Mouse (Mus musculus) liver, embryonic 13.5 days (tissue): ENCODE measurements around the gene Zfp827. TPM values are rescaled to one million over a fixed set of nuclear protein-coding genes. Genes with fewer than 3 reads are reported as not detected.

Source experiments
- ATAC-seq: fragments of 200-750 bp; cut with Nextera tagmentation; 2 replicates; pipeline ENCODE4 v1.8.0; 2017; ENCODE audit warnings: low read depth, mild to moderate bottlenecking, moderate number of reproducible peaks, moderate library complexity
- DNase-seq: peaks from one replicate; pipeline ENCODE4 v3.0.0; 2022
- H3K27ac ChIP-seq: fragments of 300-500 bp; sonication (generic); 2 replicates; pipeline ENCODE4 v1.5.1; 2015; ENCODE audit warnings: moderate library complexity, mild to moderate bottlenecking, inconsistent platforms
- H3K27me3 ChIP-seq: fragments of 300-500 bp; sonication (generic); 2 replicates; pipeline ENCODE4 v1.6.1; 2015; ENCODE audit warnings: mild to moderate bottlenecking, inconsistent platforms
- H3K36me3 ChIP-seq: fragments of 300-500 bp; sonication (generic); 2 replicates; pipeline ENCODE4 v1.6.1; 2015; ENCODE audit warnings: mild to moderate bottlenecking, inconsistent platforms
- H3K4me1 ChIP-seq: fragments of 300-500 bp; sonication (generic); replicated peaks from 2 replicates; pipeline ENCODE4 v1.6.1; 2015; ENCODE audit warnings: inconsistent platforms
- H3K4me2 ChIP-seq: fragments of 300-500 bp; sonication (generic); 2 replicates; pipeline ENCODE4 v1.6.1; 2015; ENCODE audit warnings: inconsistent platforms, mild to moderate bottlenecking, moderate library complexity
- H3K4me3 ChIP-seq: fragments of 300-500 bp; sonication (generic); replicated peaks from 2 replicates; pipeline ENCODE4 v1.5.1; 2015; ENCODE audit warnings: mild to moderate bottlenecking, inconsistent platforms
- H3K9ac ChIP-seq: fragments of 300-500 bp; sonication (generic); 2 replicates; pipeline ENCODE4 v1.6.1; 2015; ENCODE audit warnings: mild to moderate bottlenecking, inconsistent platforms
- H3K9me3 ChIP-seq: fragments of 300-500 bp; sonication (generic); replicated peaks from 2 replicates; pipeline ENCODE4 v1.6.1; 2016; ENCODE audit warnings: inconsistent platforms
- WGBS: fragments of 180-500 bp; shearing (Covaris S2); methylation state at CpG from one replicate; pipeline ENCODE4 v1.1.7; 2015; ENCODE audit not compliant: insufficient replicate concordance; 5-methylcytosine and 5-hydroxymethylcytosine counted together
- polyA plus RNA-seq: library from polyadenylated mRNA; unstranded; fragments of >200 nt; fragmentation: Nextera tagmentation; extraction: Ambion mirVana; gene quantifications from 2 replicates; pipeline ENCODE4 v1.2.1, GENCODE M21; 2015

The Zfp827 gene
- polyA plus RNA-seq, 1 experiment from 2014 or later: 0.50 TPM

DNA sequence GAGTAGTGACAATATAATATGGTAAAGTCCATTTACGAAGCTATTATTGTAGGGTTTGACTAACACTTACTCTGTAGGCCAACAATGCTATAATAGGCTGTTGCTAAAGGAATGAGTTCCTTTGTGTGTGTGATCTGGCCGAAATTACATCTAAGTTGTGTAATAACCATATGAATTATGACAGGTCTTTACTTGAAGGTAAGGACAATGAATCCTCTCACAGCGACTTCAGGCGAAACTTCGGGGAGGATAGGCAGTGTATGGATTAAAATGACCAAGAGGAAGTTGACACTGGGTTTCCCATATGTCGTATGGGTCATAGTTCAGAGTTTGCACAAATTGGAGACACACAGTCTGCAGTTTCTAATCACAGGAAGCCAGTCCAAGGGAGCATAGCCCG, 9.3 kb downstream of the Zfp827 start:
- no peak overlapping the region for H3K4me2 ChIP-seq
- no peak for DNase-seq
- H3K9me3 ChIP-seq: no peaks in the 10 kb centered on the region
- no peak overlapping the region for H3K4me3 ChIP-seq
- H3K27me3 ChIP-seq: 0 out of 2 replicates have a peak, but pooled peaks cover under 1% of the 10 kb centered on the region
- H3K4me1 ChIP-seq: peaks cover 3% of the 10 kb centered on the region; the same call in 1 of the 2 replicates
- 61% methylated on average over 7 of the region's 7 CpGs for WGBS
- H3K36me3 ChIP-seq: no peaks in the 10 kb centered on the region; the same call in 1 of the 2 replicates
- H3K27ac ChIP-seq: no peak overlapping the region
- no peak overlapping the region for H3K9ac ChIP-seq
- ATAC-seq: no peak

DNA sequence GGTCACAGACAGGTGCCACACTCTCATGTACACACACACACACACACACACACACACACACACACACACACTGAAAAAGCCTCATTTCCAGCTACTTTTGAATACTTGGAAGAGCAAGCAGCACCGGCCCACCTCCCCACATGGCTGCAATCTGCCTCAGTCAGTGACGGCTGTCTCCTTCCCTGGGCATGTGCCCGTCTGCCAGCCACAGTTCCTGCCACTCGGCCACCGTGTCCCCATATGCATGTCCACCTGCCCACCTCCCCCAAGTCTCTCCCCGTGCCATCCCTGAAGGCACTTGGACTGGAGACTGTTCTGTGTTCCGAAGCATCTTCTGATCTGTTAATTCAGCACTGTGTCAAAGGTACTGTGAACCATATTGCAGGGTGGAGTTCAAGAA, 9.8 kb downstream of the Zfp827 start:
- Histone ChIP-seq H3K27me3 (no peaks in the 10 kb centered on the region), H3K9me3 (no peaks in the 10 kb centered on the region), H3K36me3 (no peaks in the 10 kb centered on the region; the same call in 1 of the 2 replicates), H3K27ac (no peak overlapping the region), H3K4me1 (peaks cover 3% of the 10 kb centered on the region; the same call in 1 of the 2 replicates), H3K9ac (no peak overlapping the region), H3K4me2 (no peak overlapping the region), H3K4me3 (no peak overlapping the region)
- DNase-seq (no peak), ATAC-seq (no peak)
- WGBS: 76% methylated on average over 7 of the region's 7 CpGs

DNA sequence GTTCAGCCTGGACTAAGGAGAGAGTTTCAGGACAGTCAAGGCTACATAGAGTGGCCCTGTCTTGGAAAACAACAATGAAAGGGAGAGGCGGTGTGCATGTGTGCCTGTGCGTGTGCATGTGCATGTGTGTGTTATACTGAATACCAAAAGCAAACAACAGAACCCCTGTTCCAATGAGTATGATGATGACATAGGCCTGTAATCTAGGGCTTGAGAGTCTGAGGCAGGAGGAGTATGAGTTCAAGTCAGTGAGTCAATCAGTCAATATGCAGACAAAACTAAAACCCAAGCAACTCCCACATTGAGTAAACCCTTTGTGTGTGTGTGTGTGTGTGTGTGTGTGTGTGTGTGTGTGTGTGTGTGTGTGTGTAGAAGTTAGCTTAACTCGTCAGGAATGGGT, 13.2 kb downstream of the Zfp827 start:
- WGBS: 75% methylated on average over 3 of the region's 3 CpGs
- no peak overlapping the region for H3K4me3 ChIP-seq

DNA sequence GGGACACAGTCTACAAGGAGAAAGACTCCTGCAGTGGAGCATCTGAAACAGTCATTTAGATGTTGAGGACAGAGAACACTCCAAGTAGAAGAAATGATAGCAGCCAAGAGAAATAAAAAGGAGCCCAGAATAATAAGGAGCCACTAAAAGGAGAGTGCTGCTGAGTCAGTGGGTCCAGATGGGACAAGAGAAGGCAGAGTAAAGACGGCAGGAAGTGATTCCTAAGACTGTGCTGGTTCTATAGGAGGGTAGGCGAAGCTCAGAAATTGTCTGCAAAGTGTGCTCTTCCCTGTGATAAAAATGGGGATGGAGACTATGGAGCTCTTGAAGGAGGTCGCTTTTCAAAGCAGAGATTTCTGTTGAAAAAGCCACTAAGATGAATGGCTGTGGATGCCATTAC, 14.0 kb downstream of the Zfp827 start:
- Histone ChIP-seq H3K4me2 (no peak overlapping the region), H3K4me1 (peaks cover 3% of the 10 kb centered on the region; the same call in 1 of the 2 replicates), H3K27me3 (no peaks in the 10 kb centered on the region), H3K4me3 (no peak overlapping the region), H3K9me3 (no peaks in the 10 kb centered on the region), H3K36me3 (no peaks in the 10 kb centered on the region; the same call in 1 of the 2 replicates), H3K9ac (no peak overlapping the region), H3K27ac (no peak overlapping the region)
- WGBS: 49% methylated on average over 3 of the region's 3 CpGs
- DNase-seq (no peak), ATAC-seq (no peak)

More for the DNA sequence above, 13.2 kb downstream of the Zfp827 start:
- no peaks in the 10 kb centered on the region for H3K9me3 ChIP-seq
- H3K27ac ChIP-seq: no peak overlapping the region
- peaks cover 3% of the 10 kb centered on the region; the same call in 1 of the 2 replicates for H3K4me1 ChIP-seq
- H3K9ac ChIP-seq: no peak overlapping the region
- H3K4me2 ChIP-seq: no peak overlapping the region
- no peaks in the 10 kb centered on the region for H3K27me3 ChIP-seq
- ATAC-seq: no peak
- no peaks in the 10 kb centered on the region; the same call in 1 of the 2 replicates for H3K36me3 ChIP-seq
- DNase-seq: no peak

DNA sequence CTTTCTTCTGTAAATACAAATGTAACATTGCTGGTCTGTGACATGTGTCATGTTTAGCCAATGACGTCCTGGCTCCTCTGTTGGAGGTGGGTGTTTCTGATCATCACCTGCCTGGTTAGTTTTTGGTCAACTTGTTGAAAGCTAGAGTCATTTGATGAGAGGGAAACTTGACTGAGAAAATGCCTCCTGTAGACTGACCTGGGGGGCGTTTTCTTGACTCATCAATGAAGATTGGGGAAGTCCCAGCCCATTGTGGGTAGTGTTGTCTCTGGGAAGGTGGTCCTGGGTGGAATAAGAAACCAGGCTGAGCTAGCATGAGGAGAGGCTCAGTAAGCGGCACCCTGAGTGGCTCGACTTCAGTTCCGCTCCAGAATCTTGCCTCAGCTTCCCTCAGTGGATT, 16.4 kb downstream of the Zfp827 start:
- Histone ChIP-seq H3K4me2 (no peak overlapping the region), H3K4me1 (no peaks in the 10 kb centered on the region), H3K36me3 (no peaks in the 10 kb centered on the region), H3K9me3 (no peaks in the 10 kb centered on the region), H3K27ac (no peak overlapping the region), H3K27me3 (no peaks in the 10 kb centered on the region), H3K9ac (no peak overlapping the region), H3K4me3 (no peak overlapping the region)
- 76% methylated on average over 5 of the region's 5 CpGs for WGBS
- ATAC-seq: no peak
- no peak for DNase-seq

DNA sequence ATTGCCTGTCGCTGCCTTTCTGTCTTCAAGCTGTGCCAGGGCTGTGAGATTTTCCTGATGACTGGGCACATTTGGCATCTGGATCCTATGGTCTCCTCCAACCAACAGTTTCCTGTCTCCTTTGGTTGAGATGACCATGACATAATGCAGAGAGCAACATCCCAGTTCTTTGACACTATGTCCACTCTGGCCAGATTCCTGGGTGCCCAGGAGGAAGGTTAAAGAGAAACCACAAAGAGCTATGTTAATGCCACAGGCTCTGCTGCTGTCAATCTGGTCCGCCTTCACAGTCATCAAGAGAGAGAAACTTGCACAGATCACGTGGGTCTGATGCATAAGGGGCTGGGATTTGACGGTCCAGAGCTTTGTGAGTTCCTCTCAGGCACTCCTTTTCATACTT, 18.4 kb downstream of the Zfp827 start:
- H3K4me1 ChIP-seq: no peaks in the 10 kb centered on the region
- H3K9ac ChIP-seq: no peak overlapping the region
- no peak overlapping the region for H3K27ac ChIP-seq
- no peaks in the 10 kb centered on the region for H3K36me3 ChIP-seq
- 67% methylated on average over 4 of the region's 4 CpGs for WGBS
- no peaks in the 10 kb centered on the region for H3K27me3 ChIP-seq
- H3K9me3 ChIP-seq: no peaks in the 10 kb centered on the region
- no peak overlapping the region for H3K4me3 ChIP-seq
- ATAC-seq (no peak), DNase-seq (no peak)
- no peak overlapping the region for H3K4me2 ChIP-seq

DNA sequence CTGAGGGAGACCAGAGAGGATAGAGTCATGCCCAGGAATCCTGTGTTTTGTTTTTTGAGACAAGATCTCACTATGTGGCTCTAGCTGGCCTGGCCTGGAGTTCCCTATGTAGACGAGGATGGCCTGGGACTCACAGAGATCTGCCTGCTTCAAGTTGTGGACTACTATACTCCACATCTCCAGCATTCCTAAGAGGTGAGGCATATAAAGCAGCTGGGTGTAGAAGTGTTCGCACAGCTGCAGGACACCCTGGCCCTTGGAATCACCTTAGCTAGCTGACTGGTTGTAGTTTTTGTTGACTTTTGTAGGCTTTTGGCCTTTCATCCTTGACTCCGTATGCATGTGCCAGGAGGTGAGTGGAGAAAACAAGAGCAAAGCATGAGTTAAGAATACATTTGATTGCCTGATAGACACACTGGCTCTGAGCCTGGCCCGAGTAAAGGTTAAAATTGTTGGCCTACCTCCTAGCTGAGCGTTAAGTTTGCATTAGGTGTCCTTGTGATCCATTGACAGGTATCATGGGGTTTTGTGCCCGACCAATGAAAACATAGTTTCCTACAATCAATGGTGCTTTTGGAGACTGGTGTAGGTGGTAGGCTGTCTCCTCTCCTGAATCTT, 20.3 kb downstream of the Zfp827 start:
- Histone ChIP-seq H3K36me3 (no peaks in the 10 kb centered on the region), H3K4me2 (no peak overlapping the region), H3K27me3 (no peaks in the 10 kb centered on the region), H3K4me1 (no peaks in the 10 kb centered on the region), H3K9me3 (no peaks in the 10 kb centered on the region), H3K9ac (no peak overlapping the region), H3K4me3 (no peak overlapping the region), H3K27ac (no peak overlapping the region)
- ATAC-seq (peak; percentile 55), DNase-seq (no peak)
- 65% methylated on average over 6 of the region's 6 CpGs for WGBS

DNA sequence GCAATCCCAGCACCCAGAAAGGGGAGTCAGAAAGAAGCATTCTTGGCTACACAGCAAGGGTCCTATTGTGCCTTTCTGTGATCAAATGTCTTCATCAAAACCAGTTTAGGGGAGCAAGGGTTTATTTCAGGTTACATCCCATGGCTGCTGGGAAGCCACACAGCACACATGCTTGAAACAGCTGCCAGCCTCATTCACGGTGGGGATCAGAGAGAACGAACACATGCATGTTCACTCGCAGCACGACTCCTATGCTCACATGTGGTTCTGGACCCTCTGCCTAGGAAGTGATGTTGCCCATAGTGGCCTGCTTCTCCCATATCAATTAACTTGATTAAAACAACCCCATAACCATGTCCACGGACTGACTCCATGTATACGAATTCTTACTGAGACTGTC, 26.0 kb downstream of the Zfp827 start:
- Histone ChIP-seq H3K4me1 (no peaks in the 10 kb centered on the region; the same call in 1 of the 2 replicates), H3K9ac (no peak overlapping the region), H3K27me3 (no peaks in the 10 kb centered on the region), H3K9me3 (no peaks in the 10 kb centered on the region), H3K4me2 (no peak overlapping the region), H3K27ac (no peak overlapping the region), H3K36me3 (no peaks in the 10 kb centered on the region), H3K4me3 (no peak overlapping the region)
- DNase-seq (no peak), ATAC-seq (no peak)
- WGBS: 79% methylated on average over 6 of the region's 6 CpGs

DNA sequence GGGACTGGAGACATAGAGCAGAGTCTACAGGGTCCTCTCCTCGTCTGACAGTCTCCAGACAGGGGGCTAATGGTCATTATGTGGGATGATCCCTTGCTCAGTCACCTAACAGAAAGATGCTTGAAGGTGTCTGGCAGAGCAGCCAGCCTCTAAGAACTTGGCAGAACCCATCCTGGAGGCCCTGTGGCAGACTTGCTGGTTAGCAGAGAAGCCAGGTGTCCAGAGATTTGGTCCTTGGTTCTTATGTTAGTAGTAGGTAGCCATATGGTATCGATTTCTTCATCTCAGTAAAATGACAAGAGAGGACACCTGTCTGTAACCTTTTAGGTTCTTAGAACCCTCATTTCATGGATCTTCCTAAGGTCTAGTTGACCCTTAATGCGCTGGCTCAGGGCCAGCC, 28.9 kb downstream of the Zfp827 start:
- H3K27me3 ChIP-seq: no peaks in the 10 kb centered on the region
- WGBS: 54% methylated on average over 3 of the region's 3 CpGs
- H3K27ac ChIP-seq: no peak overlapping the region
- ATAC-seq (no peak), DNase-seq (no peak)
- H3K4me3 ChIP-seq: no peak overlapping the region
- no peaks in the 10 kb centered on the region for H3K9me3 ChIP-seq
- H3K36me3 ChIP-seq: peaks cover 5% of the 10 kb centered on the region; the same call in 1 of the 2 replicates
- no peak overlapping the region for H3K9ac ChIP-seq
- no peak overlapping the region for H3K4me2 ChIP-seq
- H3K4me1 ChIP-seq: no peaks in the 10 kb centered on the region; the same call in 1 of the 2 replicates

DNA sequence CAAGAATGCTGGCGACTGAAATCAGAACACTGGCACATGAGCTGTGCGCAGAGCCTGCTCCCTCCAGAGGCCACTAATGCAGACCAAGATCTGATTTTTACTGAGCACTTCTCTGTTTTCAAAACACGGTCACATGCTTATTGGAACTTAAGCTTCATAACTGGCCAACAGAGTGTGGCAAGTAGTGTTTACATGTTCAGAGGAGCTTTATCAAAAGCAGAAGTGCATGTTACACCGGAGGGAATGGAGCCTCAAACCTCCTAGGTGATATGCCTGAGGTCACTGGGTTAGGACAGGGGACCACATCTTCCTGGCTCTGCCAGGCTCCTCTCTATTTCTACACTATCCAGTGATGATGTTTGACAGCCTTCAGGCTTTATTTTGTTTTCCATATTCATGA, 31.1 kb downstream of the Zfp827 start:
- H3K4me3 ChIP-seq: no peak overlapping the region
- no peaks in the 10 kb centered on the region for H3K27me3 ChIP-seq
- H3K9me3 ChIP-seq: no peaks in the 10 kb centered on the region
- no peak for ATAC-seq
- no peaks in the 10 kb centered on the region; the same call in 1 of the 2 replicates for H3K4me1 ChIP-seq
- H3K4me2 ChIP-seq: no peak overlapping the region
- no peak overlapping the region for H3K9ac ChIP-seq
- peaks cover 5% of the 10 kb centered on the region; the same call in 1 of the 2 replicates for H3K36me3 ChIP-seq
- no peak overlapping the region for H3K27ac ChIP-seq
- DNase-seq: no peak
- WGBS: 44% methylated on average over 4 of the region's 4 CpGs

DNA sequence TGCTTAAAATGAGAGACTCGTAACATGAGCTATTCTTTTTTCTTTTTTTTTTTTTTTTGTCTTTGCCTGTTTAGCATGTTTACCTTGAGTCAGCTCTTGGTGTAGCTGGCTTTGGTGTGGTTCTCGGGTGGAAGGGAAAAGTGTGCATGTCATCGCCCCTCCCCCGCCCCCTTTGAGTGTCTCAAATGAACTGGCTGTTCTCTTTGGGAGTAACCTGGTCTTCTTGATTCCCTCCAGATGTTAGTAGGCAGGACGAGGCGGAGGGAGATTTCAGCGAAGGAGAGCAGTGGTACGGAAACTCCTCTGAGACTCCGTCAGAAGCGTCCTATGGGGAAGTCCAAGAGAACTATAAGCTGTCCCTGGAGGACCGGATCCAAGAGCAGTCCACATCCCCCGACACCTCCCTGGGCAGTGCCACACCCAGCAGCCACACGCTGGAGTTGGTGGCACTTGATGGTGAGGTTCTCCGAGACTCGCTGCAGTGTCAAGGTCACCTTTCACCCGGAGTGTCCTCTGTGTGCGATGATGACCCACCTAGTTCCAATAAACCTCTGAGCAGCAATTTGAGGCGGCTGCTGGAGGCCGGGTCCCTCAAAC, 31.9 kb downstream of the Zfp827 start:
- ATAC-seq: no peak
- WGBS: 74% methylated on average over 19 of the region's 19 CpGs
- H3K27ac ChIP-seq: no peak overlapping the region
- H3K36me3 ChIP-seq: peaks cover 5% of the 10 kb centered on the region; the same call in 1 of the 2 replicates
- H3K9ac ChIP-seq: no peak overlapping the region
- no peaks in the 10 kb centered on the region for H3K27me3 ChIP-seq
- no peaks in the 10 kb centered on the region; the same call in 1 of the 2 replicates for H3K4me1 ChIP-seq
- no peak overlapping the region for H3K4me2 ChIP-seq
- no peak for DNase-seq
- H3K9me3 ChIP-seq: no peaks in the 10 kb centered on the region
- no peak overlapping the region for H3K4me3 ChIP-seq

DNA sequence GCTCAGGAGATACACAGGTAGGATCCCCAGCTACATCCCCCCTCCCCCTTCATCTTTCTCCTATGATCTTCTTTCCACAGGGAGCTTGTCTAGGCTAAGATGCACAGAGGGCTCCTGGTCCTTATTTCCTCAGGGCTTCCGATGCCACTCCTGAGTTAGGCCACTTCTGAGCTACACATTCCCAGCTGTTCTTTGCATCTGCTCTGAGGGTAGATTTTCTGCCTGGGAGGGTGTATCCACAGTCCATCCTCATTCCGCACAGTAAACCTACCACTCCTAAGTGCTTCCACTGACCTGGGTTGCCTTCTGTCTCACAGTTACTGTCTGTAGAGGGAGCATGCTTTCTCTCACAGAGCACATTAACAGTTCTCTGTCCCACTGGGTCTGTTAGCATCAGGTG, 37.7 kb downstream of the Zfp827 start:
- 68% methylated on average over 2 of the region's 2 CpGs for whole genome bisulfite sequencing
- DNase-seq (no peak), ATAC-seq (no peak)
- Histone ChIP-seq H3K9ac (no peak overlapping the region), H3K36me3 (peaks cover 3% of the 10 kb centered on the region; the same call in 1 of the 2 replicates), H3K27me3 (no peaks in the 10 kb centered on the region), H3K27ac (no peak overlapping the region), H3K9me3 (no peaks in the 10 kb centered on the region), H3K4me2 (no peak overlapping the region), H3K4me1 (no peaks in the 10 kb centered on the region), H3K4me3 (no peak overlapping the region)
